Mouse (Mus musculus) olfactory bulb, adult 2 months (tissue): ENCODE data around the gene Fam126a.

ENCODE experiments used
- CTCF ChIP-seq: fragments of 200-500 bp; IDR thresholded peaks from 2 replicates; pipeline ENCODE4 v1.5.1; 2012; ENCODE audit warnings: low read depth, mild to moderate bottlenecking, low read length, moderate library complexity; ENCODE audit not compliant: insufficient read depth
- POLR2A ChIP-seq: fragments of 200-500 bp; IDR thresholded peaks from 2 replicates; pipeline ENCODE4 v1.6.1; 2012; ENCODE audit warnings: mild to moderate bottlenecking, low read depth, low read length, moderate library complexity; ENCODE audit not compliant: insufficient read depth

DNA sequence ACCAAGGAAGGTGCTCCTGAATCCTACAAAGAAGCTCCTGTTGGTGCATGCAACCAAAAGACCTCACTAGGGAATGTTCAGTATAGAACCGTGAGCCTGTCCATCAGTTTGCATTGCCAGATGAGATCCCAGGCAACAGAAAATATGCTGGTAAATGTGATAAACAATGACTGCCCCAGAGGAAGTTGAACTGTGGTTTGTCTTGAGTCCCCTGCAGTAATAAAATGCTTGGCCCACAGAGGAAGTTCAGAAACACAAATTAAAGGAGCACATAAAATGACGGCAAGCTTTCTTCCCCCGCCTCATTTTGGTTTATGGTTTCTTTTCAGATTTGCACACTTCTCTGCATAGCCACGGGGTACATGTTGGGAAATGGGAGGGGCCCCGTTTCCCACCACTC is 8.3 kb upstream of the Fam126a start:
- no peak for TF ChIP-seq POLR2A
- TF ChIP-seq CTCF: no peak
